ENCODE assay signal across 7 mouse cellular contexts in genomic region chr2:127656086-127656720, GRCm38 (mm10). TPM values are rescaled to one million over a fixed set of nuclear protein-coding genes. Genes with fewer than 3 reads are reported as not detected.
DNase-seq lines count a peak whose midpoint lies in the region; ATAC-seq and TF ChIP-seq lines count a peak whose summit lies in the region.

TSS of gene Mal (minus strand) at chr2:127656695.

- H3K4me1 ChIP-seq in heart, embryonic 11.5 days (ENCODE audit: control insufficient read depth, insufficient read depth, low read length), result 0 out of 2 replicates have a peak, but pooled peaks cover 4% of the 10 kb centered on the region
- peaks cover 29% of the 10 kb centered on the region for H3K4me1 ChIP-seq in kidney, embryonic 15.5 days
- peaks cover 3% of the 10 kb centered on the region; the same call in 1 of the 2 replicates for H3K4me1 ChIP-seq in limb, embryonic 14.5 days (ENCODE audit: control insufficient read depth, insufficient read depth, low read length)
- H3K4me1 ChIP-seq in midbrain, embryonic 16.5 days (ENCODE audit: control insufficient read depth, insufficient read depth, low read length), result peaks cover 8% of the 10 kb centered on the region

- H3K9ac ChIP-seq in heart, embryonic 11.5 days (ENCODE audit: low read depth, low read length), result peak within 1 kb of the TSS; percentile 61; the same call in 1 of the 2 replicates
- H3K9ac ChIP-seq in kidney, embryonic 15.5 days, result peak within 1 kb of the TSS; percentile 59
- H3K9ac ChIP-seq in limb, embryonic 14.5 days (ENCODE audit: low read depth, low read length, severe bottlenecking), result no peak within 1 kb of the TSS; the same call in 1 of the 2 replicates
- H3K9ac ChIP-seq in midbrain, embryonic 16.5 days (ENCODE audit: low read depth, low read length), result peak within 1 kb of the TSS; percentile 65

- H3K9me3 ChIP-seq in heart, embryonic 11.5 days (replicated peaks; ENCODE audit: control insufficient read depth, low read length), result no peaks in the 10 kb centered on the region
- H3K9me3 ChIP-seq in kidney, embryonic 15.5 days (replicated peaks), result no peaks in the 10 kb centered on the region
- H3K9me3 ChIP-seq in limb, embryonic 14.5 days (ENCODE audit: control insufficient read depth, low read length), result no peaks in the 10 kb centered on the region
- H3K9me3 ChIP-seq in midbrain, embryonic 16.5 days (replicated peaks; ENCODE audit: control insufficient read depth, low read length, poor library complexity, severe bottlenecking), result no peaks in the 10 kb centered on the region

- peak within 1 kb of the TSS; percentile 56 for H3K4me3 ChIP-seq in heart, embryonic 11.5 days (ENCODE audit: low read depth, low read length)
- peak within 1 kb of the TSS; percentile 49 for H3K4me3 ChIP-seq in kidney, embryonic 15.5 days (replicated peaks)
- peak within 1 kb of the TSS; percentile 32 for H3K4me3 ChIP-seq in limb, embryonic 14.5 days (replicated peaks; ENCODE audit: low read length)
- peak within 1 kb of the TSS; percentile 48 for H3K4me3 ChIP-seq in midbrain, embryonic 16.5 days (ENCODE audit: low read depth, low read length)

- TF ChIP-seq POLR2A in limb, embryonic 14.5 days (IDR thresholded peaks at IDR 0.05; ENCODE audit: borderline replicate concordance, extremely low read depth, insufficient read depth, insufficient read length), result no peak

- under 1% methylated on average over 43 of the region's 43 CpGs for WGBS in heart, embryonic 11.5 days (ENCODE audit: insufficient replicate concordance)
- WGBS in kidney, embryonic 15.5 days, result under 1% methylated on average over 43 of the region's 43 CpGs
- WGBS in limb, embryonic 14.5 days, result 1% methylated on average over 40 of the region's 43 CpGs
- under 1% methylated on average over 40 of the region's 43 CpGs for WGBS in midbrain, embryonic 16.5 days

- H3K36me3 ChIP-seq in heart, embryonic 11.5 days (ENCODE audit: control insufficient read depth, insufficient read depth, low read length), result no peaks in the 10 kb centered on the region
- H3K36me3 ChIP-seq in kidney, embryonic 15.5 days, result no peaks in the 10 kb centered on the region
- H3K36me3 ChIP-seq in limb, embryonic 14.5 days (ENCODE audit: control insufficient read depth, insufficient read depth, low read length), result no peaks in the 10 kb centered on the region
- no peaks in the 10 kb centered on the region for H3K36me3 ChIP-seq in midbrain, embryonic 16.5 days (ENCODE audit: control insufficient read depth, insufficient read depth, low read length)

- H3K27me3 ChIP-seq in heart, embryonic 11.5 days (ENCODE audit: control insufficient read depth, insufficient read depth, low read length), result peaks cover 59% of the 10 kb centered on the region
- H3K27me3 ChIP-seq in kidney, embryonic 15.5 days, result peaks cover 60% of the 10 kb centered on the region
- peaks cover 43% of the 10 kb centered on the region for H3K27me3 ChIP-seq in limb, embryonic 14.5 days (ENCODE audit: control insufficient read depth, insufficient read depth, low read length)
- peaks cover 42% of the 10 kb centered on the region for H3K27me3 ChIP-seq in midbrain, embryonic 16.5 days (ENCODE audit: control insufficient read depth, insufficient read depth, low read depth, low read length)

- peak; percentile 26 to 53 for DNase-seq in adrenal gland, postnatal 4 days (ENCODE audit: low spot score in 2 of 2)
- DNase-seq in embryo, embryonic 10.5 days (ENCODE audit: low spot score), result peak; percentile 73
- DNase-seq in limb, embryonic 14.5 days (ENCODE audit: low spot score), result no peak
- peak; percentile 80 for DNase-seq in urinary bladder, postnatal 14 days (ENCODE audit: low spot score)

- 0 out of 2 replicates have a peak, but pooled peaks have one; percentile 18 for ATAC-seq in heart, embryonic 11.5 days (replicated peaks; ENCODE audit: insufficient number of reproducible peaks, low FRiP score, low TSS enrichment)
- peak; percentile 61; the same call in 1 of the 2 replicates for ATAC-seq in kidney, embryonic 15.5 days (replicated peaks; ENCODE audit: low FRiP score)
- no peak for ATAC-seq in limb, embryonic 14.5 days (ENCODE audit: low FRiP score, low read depth)
- no peak for ATAC-seq in midbrain, embryonic 16.5 days

- peak within 1 kb of the TSS; percentile 94 for H3K4me2 ChIP-seq in heart, embryonic 11.5 days
- peak within 1 kb of the TSS; percentile 82 for H3K4me2 ChIP-seq in kidney, embryonic 15.5 days
- peak within 1 kb of the TSS; percentile 43 for H3K4me2 ChIP-seq in limb, embryonic 14.5 days (replicated peaks; ENCODE audit: low read depth, low read length, severe bottlenecking)
- peak within 1 kb of the TSS; percentile 93 for H3K4me2 ChIP-seq in midbrain, embryonic 16.5 days (ENCODE audit: low read length)

- H3K27ac ChIP-seq in heart, embryonic 11.5 days (ENCODE audit: low read depth, low read length), result no peak within 1 kb of the TSS
- H3K27ac ChIP-seq in kidney, embryonic 15.5 days, result peak within 1 kb of the TSS; percentile 82
- H3K27ac ChIP-seq in limb, embryonic 14.5 days (replicated peaks; ENCODE audit: low read depth, low read length), result no peak within 1 kb of the TSS
- H3K27ac ChIP-seq in midbrain, embryonic 16.5 days (ENCODE audit: low read length), result no peak within 1 kb of the TSS

RNA-seq across cellular contexts. Expression of gene Mal, which starts in this region (rescaled TPM):
- total RNA-seq in adrenal gland, postnatal 4 days (2021), result 10 to 100 TPM in 1 of 2 experiments, 1 to 10 TPM in 1; 7.3 to 19.1 TPM
- 1.2 and 1.8 TPM in 2 replicates for polyA plus RNA-seq in heart, embryonic 11.5 days (2014; fragmentation: Nextera tagmentation; extraction: Ambion mirVana)
- polyA plus RNA-seq in kidney, embryonic 15.5 days (2015; fragmentation: Nextera tagmentation; extraction: Ambion mirVana), result 38.4 and 47.3 TPM in 2 replicates
- 1.1 and 2.5 TPM in 2 replicates for polyA plus RNA-seq in limb, embryonic 14.5 days (2012; rRNA removed)
- polyA plus RNA-seq in limb, embryonic 14.5 days (2014; fragmentation: Nextera tagmentation; extraction: Ambion mirVana), result 6.9 and 12.5 TPM in 2 replicates
- 1.3 and 2.0 TPM in 2 replicates for polyA plus RNA-seq in midbrain, embryonic 16.5 days (2015; fragmentation: Nextera tagmentation; extraction: Ambion mirVana)

Comparison
In these comparisons a context has a peak if more than half of its experiments do, and no peak if none do; other contexts are left out.
1. ATAC-seq: peak in heart, embryonic 11.5 days (single experiment) and kidney, embryonic 15.5 days (single experiment); none in limb, embryonic 14.5 days (single experiment) and midbrain, embryonic 16.5 days (single experiment).
2. H3K4me2 ChIP-seq: peak in every context shown above with its lines; median percentile 94 in heart, embryonic 11.5 days; 93 in midbrain, embryonic 16.5 days; 82 in kidney, embryonic 15.5 days; 43 in limb, embryonic 14.5 days.
3. Peak in every context shown above with its lines, with median percentiles within 50 percentile points of each other: H3K4me3 ChIP-seq.